Mouse (Mus musculus): ENCODE measurements around the gene Egf. TPM values are rescaled to one million over a fixed set of nuclear protein-coding genes. Genes with fewer than 3 reads are reported as not detected.
A peak's percentile ranks its signal among the peaks of the same experiment; 100 is the strongest.
"Not testable (repeated sequence)": the region's sequence is repeated elsewhere in the genome, so short reads cannot be mapped to it uniquely, and the experiment has no call there.

Egf gene
- total RNA-seq (2021) = 1 to 10 TPM; 2.6 to 2.7 TPM
- long read RNA-seq, experiment 1, full-length matches to known transcripts = 1 of 3 reads
- long read RNA-seq, experiment 1, partial matches to known transcripts = 0 of 3 reads
- long read RNA-seq, experiment 1, other reads (novel, unspliced or antisense) = 2 of 3 reads
- long read RNA-seq, experiment 2 = 0 reads

DNA sequence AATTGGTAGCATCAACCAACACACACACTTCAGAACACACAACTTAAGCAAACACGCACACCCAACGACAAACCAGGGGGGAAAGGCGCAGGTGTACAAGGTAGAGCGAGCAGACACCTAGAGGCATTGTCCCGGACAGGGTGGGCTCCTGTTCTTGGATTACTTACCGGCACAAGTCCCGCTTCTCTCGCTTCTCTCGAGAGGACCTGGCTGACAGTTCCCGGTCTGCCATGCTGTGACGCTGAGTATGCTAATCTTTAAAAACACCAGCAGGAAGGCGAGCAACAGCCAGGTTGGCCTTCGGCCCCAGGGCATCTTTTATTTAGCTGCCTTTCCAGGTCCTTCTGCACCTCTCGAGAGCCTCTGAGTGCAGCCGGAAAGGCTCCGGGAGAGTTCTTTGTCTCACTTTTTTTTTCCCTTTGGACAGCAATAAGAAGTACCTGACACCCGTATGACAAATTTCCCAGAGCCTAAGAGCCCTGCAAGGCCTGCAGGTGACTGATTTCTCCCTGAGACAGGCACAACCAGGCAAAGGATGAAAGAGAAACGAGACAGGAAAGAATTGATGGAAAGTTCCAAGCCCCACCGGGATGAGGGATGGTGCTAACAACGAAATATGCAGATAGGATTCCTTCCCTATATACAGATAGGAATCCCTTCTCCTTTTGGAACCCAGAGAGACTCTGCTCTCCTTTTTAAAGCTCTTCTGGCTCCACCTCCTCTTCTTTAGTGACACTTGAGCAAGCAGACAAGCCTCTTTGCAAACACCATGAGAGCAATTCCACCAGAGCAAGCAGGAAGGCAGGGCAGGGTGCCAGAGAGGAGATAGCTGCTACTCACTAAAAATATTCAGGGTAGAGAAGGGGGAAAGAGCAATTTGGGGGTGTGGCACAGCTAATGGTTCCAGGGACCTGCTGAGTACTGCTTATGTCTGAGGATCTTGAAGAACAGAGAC is at the start of gene Egf:
Egf (minus strand) TSS at position 667 of the 955 bp plus-strand sequence.
- Histone ChIP-seq H3K4me3 (peak within 1 kb of the TSS; percentile 20; the same call in 1 of the 2 replicates), H3K27ac (no peak within 1 kb of the TSS)
- no peak for DNase-seq (ENCODE audit: low spot score in 2 of 2)
- TF ChIP-seq CTCF (conservative IDR thresholded peaks at IDR 0.05) = no peak

DNA sequence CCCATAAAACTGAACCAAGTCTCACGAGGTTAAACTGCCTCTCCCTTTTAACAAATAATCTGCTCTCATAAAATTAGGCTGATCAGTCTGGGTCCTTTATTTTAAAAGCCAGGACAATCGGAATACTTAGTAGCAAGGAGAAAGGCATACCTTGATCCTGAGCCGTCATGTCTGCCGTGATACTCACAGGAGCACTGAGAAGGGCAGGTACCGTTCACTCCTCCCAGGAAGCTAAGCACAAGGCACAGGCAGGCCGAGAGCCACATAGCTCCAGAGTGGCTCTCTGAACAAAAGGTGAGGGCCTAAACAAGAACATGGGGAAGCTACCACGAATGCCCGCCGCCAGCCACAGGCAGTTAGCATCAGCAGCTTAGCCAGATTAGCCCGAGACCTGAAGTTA is 48.6 kb upstream of the Egf start, which contains the start of gene Lrit3:
Lrit3 (minus strand) TSS at position 266 of the 400 bp plus-strand sequence.
- no peak for TF ChIP-seq CTCF (conservative IDR thresholded peaks at IDR 0.05)
- no peak within 1 kb of the TSS for H3K27ac ChIP-seq
- DNase-seq (ENCODE audit: low spot score in 2 of 2) = no peak
- H3K4me3 ChIP-seq = no peak within 1 kb of the TSS

GRCm38 (mm10) chr3:129799011-129799410 is 43.9 kb upstream of the Egf start:
- no peak overlapping the region for H3K4me3 ChIP-seq
- TF ChIP-seq CTCF (conservative IDR thresholded peaks at IDR 0.05) = no peak
- H3K27ac ChIP-seq = no peak overlapping the region
- DNase-seq (ENCODE audit: low spot score in 2 of 2) = no peak

- no peak for DNase-seq (ENCODE audit: low spot score in 2 of 2)
- no peak overlapping the region for H3K4me3 ChIP-seq
- no peak for TF ChIP-seq CTCF (conservative IDR thresholded peaks at IDR 0.05)
- no peak overlapping the region for H3K27ac ChIP-seq
Observed at GRCm38 (mm10) chr3:129798551-129798950, 43.4 kb upstream of the Egf start.

- TF ChIP-seq CTCF (conservative IDR thresholded peaks at IDR 0.05) = no peak
- no peak for DNase-seq (ENCODE audit: low spot score in 2 of 2)
- Histone ChIP-seq H3K4me3 (no peak overlapping the region), H3K27ac (no peak overlapping the region)
Observed at GRCm38 (mm10) chr3:129797341-129797740, 42.2 kb upstream of the Egf start.

DNA sequence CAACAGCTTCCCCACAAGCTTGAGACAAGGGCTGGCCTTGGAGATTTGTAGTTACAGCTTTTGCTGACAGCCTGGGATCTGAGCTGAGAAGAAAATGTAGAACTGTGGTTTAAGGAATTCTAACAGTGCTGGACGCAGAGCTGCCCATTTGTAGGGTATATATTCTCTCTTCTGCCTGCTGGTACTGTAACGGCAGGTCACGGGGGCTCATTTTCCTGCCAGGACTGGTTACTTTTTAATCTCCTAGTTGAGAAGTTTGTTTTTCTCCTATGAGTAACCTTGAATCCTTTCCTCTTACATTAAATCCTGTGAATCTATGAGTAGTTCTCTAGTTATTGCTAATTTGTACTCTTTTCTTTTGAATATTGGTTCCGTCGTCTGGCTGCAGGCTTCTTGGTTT is 38.7 kb upstream of the Egf start:
- TF ChIP-seq CTCF (conservative IDR thresholded peaks at IDR 0.05) = no peak
- no peak overlapping the region for H3K27ac ChIP-seq

DNA sequence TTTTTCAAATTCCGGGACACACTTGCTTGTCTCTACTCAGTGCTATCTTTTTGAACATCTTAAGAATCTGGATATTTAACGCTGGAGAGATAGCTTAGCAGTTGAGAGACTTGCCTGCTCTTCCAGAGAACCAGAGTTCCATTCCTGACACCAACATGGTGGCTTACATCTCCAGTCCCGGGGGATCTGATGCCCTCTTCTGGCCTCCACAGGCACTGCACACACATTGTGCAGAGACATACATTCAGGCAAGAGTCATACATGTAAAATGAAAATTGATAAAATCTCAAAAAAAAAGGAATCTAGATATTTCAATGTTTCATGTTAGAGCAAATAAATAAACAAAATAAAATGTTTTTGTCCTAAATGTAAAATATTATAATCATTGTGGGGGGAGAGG is 27.6 kb upstream of the Egf start:
- peak; percentile 22; the same call in 1 of the 2 replicates for TF ChIP-seq CTCF (conservative IDR thresholded peaks at IDR 0.05)
- DNase-seq (ENCODE audit: low spot score in 2 of 2) = no peak
- no peak overlapping the region for H3K4me3 ChIP-seq
- no peak overlapping the region for H3K27ac ChIP-seq

More for the DNA sequence above, 38.7 kb upstream of the Egf start:
- no peak overlapping the region for H3K4me3 ChIP-seq
- DNase-seq (ENCODE audit: low spot score in 2 of 2) = no peak

GRCm38 (mm10) chr3:129781435-129781834 is 26.3 kb upstream of the Egf start:
- H3K27ac ChIP-seq = no peak overlapping the region
- no peak for TF ChIP-seq CTCF (conservative IDR thresholded peaks at IDR 0.05)
- peak overlapping the region; percentile 23; the same call in 1 of the 2 replicates for H3K4me3 ChIP-seq
- no peak for DNase-seq (ENCODE audit: low spot score in 2 of 2)

- no peak for DNase-seq (ENCODE audit: low spot score in 2 of 2)
- no peak for TF ChIP-seq CTCF (conservative IDR thresholded peaks at IDR 0.05)
- no peak overlapping the region for H3K27ac ChIP-seq
Observed at GRCm38 (mm10) chr3:129771210-129771609, 16.1 kb upstream of the Egf start.

GRCm38 (mm10) chr3:129766971-129767794 is 12.1 kb upstream of the Egf start:
- TF ChIP-seq CTCF (conservative IDR thresholded peaks at IDR 0.05) = no peak
- no peak overlapping the region for H3K4me3 ChIP-seq
- no peak overlapping the region for H3K27ac ChIP-seq
- no peak for DNase-seq (ENCODE audit: low spot score in 2 of 2)

More at GRCm38 (mm10) chr3:129771210-129771609, 16.1 kb upstream of the Egf start:
- H3K4me3 ChIP-seq = no peak overlapping the region

DNA sequence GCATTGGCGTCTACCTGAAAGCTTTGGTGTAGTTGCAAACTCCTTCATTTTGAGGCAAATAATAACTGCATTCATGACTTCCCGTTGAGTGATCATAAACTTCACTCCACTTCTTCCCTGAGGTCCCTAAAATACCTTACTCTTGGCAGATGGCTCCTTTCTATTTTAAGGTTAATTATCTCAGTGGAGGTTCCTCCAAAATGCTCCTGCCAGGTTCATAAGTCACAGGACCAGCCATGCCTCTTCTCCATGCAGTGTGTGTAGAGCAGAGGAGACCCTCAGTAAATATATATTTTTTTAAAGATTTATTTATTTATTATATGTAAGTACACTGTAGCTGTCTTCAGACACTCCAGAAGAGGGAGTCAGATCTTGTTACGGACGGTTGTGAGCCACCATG is 11.0 kb upstream of the Egf start:
- no peak for TF ChIP-seq CTCF (conservative IDR thresholded peaks at IDR 0.05)
- Histone ChIP-seq H3K27ac (no peak overlapping the region), H3K4me3 (no peak overlapping the region)
- DNase-seq (ENCODE audit: low spot score in 2 of 2) = no peak

DNA sequence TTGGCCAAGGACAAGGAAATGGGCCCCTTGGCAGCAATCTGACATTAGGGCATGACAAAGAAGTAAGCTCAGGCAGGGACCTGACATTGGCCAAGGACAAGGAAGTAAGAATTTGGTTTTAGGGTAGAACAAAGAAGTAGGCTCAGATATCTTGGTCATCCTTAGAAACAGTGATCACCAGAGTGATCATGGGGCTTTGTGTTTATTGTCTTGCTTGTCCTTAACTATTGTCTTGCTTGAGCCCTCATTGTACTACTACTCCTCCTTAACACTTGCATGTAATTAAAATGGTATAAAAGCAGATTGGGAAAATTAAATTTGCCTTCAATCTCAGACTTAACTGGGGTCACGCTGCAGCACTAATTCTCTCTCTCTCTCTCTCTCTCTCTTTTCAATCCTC is 2.5 kb upstream of the Egf start:
- not testable (repeated sequence) for DNase-seq (ENCODE audit: low spot score in 2 of 2); H3K27ac ChIP-seq; H3K4me3 ChIP-seq

DNA sequence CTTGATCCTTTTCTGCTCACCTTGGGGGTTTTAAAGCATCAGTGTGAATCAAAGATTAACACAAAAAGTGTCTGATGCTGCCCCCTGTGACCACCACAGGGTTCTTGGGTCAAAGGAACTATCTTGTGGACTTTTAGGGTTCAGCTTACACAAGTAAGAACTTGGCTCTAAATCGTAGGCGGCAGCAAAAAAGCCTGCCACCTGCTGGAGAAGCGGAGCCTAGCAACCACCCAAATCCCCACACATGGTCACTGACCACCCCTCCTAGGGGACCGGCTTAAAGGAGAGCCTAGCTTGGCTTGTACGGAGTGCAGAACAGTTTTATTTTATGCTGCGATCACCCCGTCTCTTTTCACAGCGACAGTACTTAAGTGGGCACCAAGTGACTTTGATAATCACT is 10.3 kb downstream of the Egf start:
- H3K4me3 ChIP-seq = no peak overlapping the region
- peak; percentile 87 for TF ChIP-seq CTCF (conservative IDR thresholded peaks at IDR 0.05)
- no peak overlapping the region for H3K27ac ChIP-seq
- DNase-seq (ENCODE audit: low spot score in 2 of 2) = peak in 1 of 2 experiments; percentile 14

Data from layer of hippocampus, adult 2 months (tissue).